Mouse (Mus musculus) intestine, embryonic 14.5 days (tissue): ENCODE results near the gene Arl8a. TPM values are rescaled to one million over a fixed set of nuclear protein-coding genes. Genes with fewer than 3 reads are reported as not detected.
"Not testable (repeated sequence)": the region's sequence is repeated elsewhere in the genome, so short reads cannot be mapped to it uniquely, and the experiment has no call there.

Source experiments
- ATAC-seq: fragments of 200-750 bp; cut with Nextera tagmentation; replicated peaks from 2 replicates; pipeline ENCODE4 v1.8.0; 2017; ENCODE audit warnings: low read depth, moderate number of reproducible peaks, moderate TSS enrichment, moderate library complexity; ENCODE audit not compliant: low FRiP score, low TSS enrichment
- DNase-seq: peaks from one replicate; pipeline ENCODE4 v3.0.0-alpha.2; 2018; ENCODE audit warnings: low spot score
- H3K27ac ChIP-seq: fragments of 300-500 bp; sonication (generic); 2 replicates; pipeline ENCODE4 v1.5.1; 2014; ENCODE audit warnings: low read depth, mild to moderate bottlenecking, control low read depth
- H3K27me3 ChIP-seq: fragments of 300-500 bp; sonication (generic); replicated peaks from 2 replicates; pipeline ENCODE4 v1.6.1; 2014; ENCODE audit warnings: low read length, control low read depth; ENCODE audit not compliant: control insufficient read depth, insufficient read depth
- H3K36me3 ChIP-seq: fragments of 300-500 bp; sonication (generic); 2 replicates; pipeline ENCODE4 v1.6.1; 2014; ENCODE audit warnings: low read length, control low read depth; ENCODE audit not compliant: control insufficient read depth, insufficient read depth
- H3K4me1 ChIP-seq: fragments of 300-500 bp; sonication (generic); replicated peaks from 2 replicates; pipeline ENCODE4 v1.6.1; 2014; ENCODE audit warnings: low read length, control low read depth, mixed read lengths; ENCODE audit not compliant: control insufficient read depth, insufficient read depth
- H3K4me2 ChIP-seq: fragments of 300-500 bp; sonication (generic); 2 replicates; pipeline ENCODE4 v1.6.1; 2014; ENCODE audit warnings: low read length
- H3K4me3 ChIP-seq: fragments of 300-500 bp; sonication (generic); 2 replicates; pipeline ENCODE4 v1.5.1; 2014; ENCODE audit warnings: low read depth, low read length, control low read depth, mixed read lengths
- H3K9ac ChIP-seq: fragments of 300-500 bp; sonication (generic); 2 replicates; pipeline ENCODE4 v1.6.1; 2014; ENCODE audit warnings: mild to moderate bottlenecking, low read length
- H3K9me3 ChIP-seq: fragments of 300-500 bp; sonication (generic); 2 replicates; pipeline ENCODE4 v1.6.1; 2016; ENCODE audit warnings: low read length, control low read depth; ENCODE audit not compliant: control insufficient read depth
- WGBS: fragments of 180-500 bp; shearing (Covaris S2); extraction: QIAGEN DNeasy Blood & Tissue Kit; methylation state at CpG from one replicate; pipeline ENCODE4 v1.1.7; 2014; 5-methylcytosine and 5-hydroxymethylcytosine counted together
- polyA plus RNA-seq: library from polyadenylated mRNA; unstranded; fragments of >200 nt; fragmentation: Nextera tagmentation; extraction: Ambion mirVana; gene quantifications from 2 replicates; pipeline ENCODE4 v1.2.1, GENCODE M21; 2014

Arl8a gene
- polyA plus RNA-seq, 1 experiment from 2014 or later, result 54.2 TPM

DNA sequence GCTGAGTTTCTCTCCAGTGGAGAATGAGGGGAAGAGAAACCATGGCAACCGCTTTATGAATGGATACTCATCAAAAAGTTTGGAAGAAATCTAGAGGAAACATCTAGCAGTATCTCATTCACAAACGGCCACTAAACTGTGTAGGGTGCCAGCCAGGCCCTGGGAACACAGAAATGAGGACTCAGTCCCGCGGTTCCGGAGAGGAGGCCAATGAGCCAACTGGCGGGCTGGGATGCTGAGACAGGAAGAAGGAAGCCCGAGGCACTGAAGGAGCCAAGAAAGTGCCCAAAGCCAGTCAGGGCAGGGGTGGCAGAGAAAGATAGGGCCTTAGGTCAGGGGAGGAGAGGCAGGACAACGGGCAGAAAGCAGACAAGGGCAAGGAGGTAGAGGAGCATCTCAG lies 39.8 kb downstream of the Arl8a start:
- 42% methylated on average over 8 of the region's 8 CpGs for WGBS
- no peaks in the 10 kb centered on the region for H3K27me3 ChIP-seq
- no peak for ATAC-seq

DNA sequence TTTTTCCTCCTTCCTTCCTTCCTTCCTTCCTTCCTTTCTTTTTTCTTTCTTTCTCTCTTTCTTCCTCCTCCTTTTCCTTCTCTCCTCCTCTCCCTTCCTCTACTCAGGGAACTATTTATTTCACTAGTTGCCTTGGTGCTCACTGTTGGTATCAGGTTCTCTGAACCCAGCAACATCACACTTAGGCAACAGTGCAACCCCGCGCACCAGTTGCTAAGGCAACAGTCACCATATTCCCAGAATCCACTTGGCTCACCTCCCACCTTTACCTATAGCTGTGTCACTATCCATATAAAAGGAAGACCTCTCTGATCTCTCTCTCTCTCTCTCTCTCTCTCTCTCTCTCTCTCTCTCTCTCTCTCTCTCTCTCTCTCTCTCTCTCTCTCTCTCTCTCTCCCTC lies 40.4 kb downstream of the Arl8a start:
- not testable (repeated sequence) for H3K36me3 ChIP-seq, ATAC-seq, H3K4me3 ChIP-seq, H3K27me3 ChIP-seq, H3K27ac ChIP-seq, H3K9me3 ChIP-seq, H3K4me2 ChIP-seq, H3K9ac ChIP-seq, H3K4me1 ChIP-seq, DNase-seq
- 34% methylated on average over 2 of the region's 2 CpGs for WGBS

More for the DNA sequence above, 39.8 kb downstream of the Arl8a start:
- no peaks in the 10 kb centered on the region for H3K9me3 ChIP-seq
- no peak overlapping the region for H3K27ac ChIP-seq
- no peak for DNase-seq
- no peak overlapping the region for H3K4me2 ChIP-seq
- no peak overlapping the region for H3K9ac ChIP-seq
- H3K4me3 ChIP-seq, result no peak overlapping the region
- no peaks in the 10 kb centered on the region; the same call in 1 of the 2 replicates for H3K4me1 ChIP-seq
- H3K36me3 ChIP-seq, result no peaks in the 10 kb centered on the region

DNA sequence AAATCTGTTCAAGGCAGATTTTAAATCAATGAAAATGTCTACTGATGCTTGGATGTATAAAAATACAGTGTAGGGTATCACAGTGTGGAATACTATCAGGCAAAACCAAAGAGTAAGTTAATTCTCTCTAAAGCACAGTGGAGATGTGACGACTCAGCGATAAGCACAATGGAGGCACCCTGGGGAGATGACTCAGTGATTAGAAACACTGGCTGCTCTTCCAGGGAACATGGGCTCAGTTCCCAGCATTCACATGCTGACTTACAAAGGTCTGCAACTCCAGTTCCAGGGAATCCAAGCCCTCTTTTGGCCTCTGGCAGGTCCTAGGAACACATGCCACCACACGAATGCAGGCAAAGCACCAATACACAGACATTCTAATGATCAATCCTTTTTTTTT lies 41.6 kb downstream of the Arl8a start:
- H3K27ac ChIP-seq, result no peak overlapping the region
- no peaks in the 10 kb centered on the region for H3K36me3 ChIP-seq
- WGBS, result 46% methylated on average over 3 of the region's 3 CpGs
- H3K4me1 ChIP-seq, result no peaks in the 10 kb centered on the region
- H3K4me2 ChIP-seq, result no peak overlapping the region
- H3K9ac ChIP-seq, result no peak overlapping the region
- no peak for ATAC-seq
- H3K9me3 ChIP-seq, result no peaks in the 10 kb centered on the region
- no peak for DNase-seq
- no peaks in the 10 kb centered on the region for H3K27me3 ChIP-seq
- no peak overlapping the region for H3K4me3 ChIP-seq

DNA sequence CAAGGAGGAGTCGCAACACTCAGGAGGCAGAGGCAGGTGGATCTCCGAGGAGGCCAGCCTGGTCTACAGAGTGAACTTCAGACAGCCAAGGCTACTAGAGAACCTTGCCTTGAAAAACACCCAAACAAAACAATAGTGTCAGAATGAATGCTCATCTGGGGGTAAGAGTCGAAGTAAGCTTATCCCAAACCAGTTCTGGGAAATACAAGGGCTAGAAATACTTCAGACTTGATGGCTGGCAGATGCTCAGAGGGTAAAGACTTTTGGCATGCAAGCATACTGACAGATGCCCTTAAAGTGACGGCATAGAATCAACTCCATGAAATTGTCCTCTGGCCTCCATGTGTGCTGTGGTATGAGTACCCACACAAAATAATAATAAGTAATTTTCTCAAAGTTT lies 42.6 kb downstream of the Arl8a start:
- no peak for ATAC-seq
- Histone ChIP-seq H3K36me3 (no peaks in the 10 kb centered on the region), H3K4me1 (no peaks in the 10 kb centered on the region), H3K4me2 (no peak overlapping the region), H3K27me3 (no peaks in the 10 kb centered on the region), H3K9ac (no peak overlapping the region), H3K4me3 (no peak overlapping the region), H3K27ac (no peak overlapping the region), H3K9me3 (no peaks in the 10 kb centered on the region)
- no peak for DNase-seq
- 91% methylated on average over 4 of the region's 4 CpGs for WGBS

DNA sequence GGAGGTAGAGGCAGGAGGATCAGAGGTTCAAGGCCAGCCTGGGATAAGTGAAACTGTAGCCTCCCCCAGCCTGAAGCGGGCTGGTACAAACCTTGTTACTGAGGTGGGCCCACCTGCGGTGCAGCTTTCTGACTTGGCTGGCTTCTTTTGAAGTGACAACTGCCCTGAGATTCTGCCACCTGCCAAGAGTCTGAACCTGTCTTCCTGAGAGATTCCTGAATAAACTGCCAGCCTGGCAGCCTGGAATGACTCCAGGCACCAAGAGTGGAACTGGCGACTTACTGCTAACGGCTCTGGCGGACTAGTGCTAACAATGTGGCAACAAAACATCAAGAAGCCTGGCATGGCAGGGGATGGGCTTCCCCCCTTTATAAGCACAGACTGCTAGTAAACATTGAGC lies 47.7 kb downstream of the Arl8a start:
- H3K36me3 ChIP-seq, H3K4me3 ChIP-seq, H3K4me1 ChIP-seq, DNase-seq, ATAC-seq, H3K27me3 ChIP-seq, H3K9ac ChIP-seq, H3K4me2 ChIP-seq, H3K27ac ChIP-seq, H3K9me3 ChIP-seq: not testable (repeated sequence)
- WGBS, result 76% methylated on average over 5 of the region's 5 CpGs

DNA sequence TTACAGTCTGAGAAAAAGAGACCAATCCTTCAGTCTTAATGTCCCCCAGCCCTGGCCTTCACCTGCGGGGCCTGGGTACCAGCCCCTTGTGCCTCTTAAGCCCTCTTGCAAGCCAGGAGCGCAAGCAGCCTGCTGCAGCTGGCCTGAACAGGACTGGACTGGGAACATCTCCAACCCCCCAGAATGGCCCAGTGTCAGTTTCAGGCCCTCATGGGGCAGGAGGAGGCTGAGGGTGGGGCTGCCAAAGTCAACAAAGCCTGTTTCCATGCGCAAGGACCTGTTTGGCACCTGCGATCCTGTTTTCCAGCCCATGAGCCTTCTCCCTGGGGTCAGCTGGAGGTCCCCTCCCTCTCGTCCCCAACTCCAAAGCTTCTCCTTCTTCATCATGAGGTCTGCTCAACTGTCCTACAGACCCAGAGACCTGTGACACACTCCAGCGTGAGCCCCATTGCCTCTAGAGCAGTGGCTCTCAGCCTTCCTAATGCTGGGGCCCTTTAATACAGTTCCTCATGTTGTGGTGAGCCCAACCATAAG lies 49.4 kb downstream of the Arl8a start:
- H3K9ac ChIP-seq, result no peak overlapping the region
- 74% methylated on average over 6 of the region's 6 CpGs for WGBS
- no peak for DNase-seq
- no peak overlapping the region for H3K27ac ChIP-seq
- H3K4me1 ChIP-seq, result peaks cover 5% of the 10 kb centered on the region; the same call in 1 of the 2 replicates
- H3K36me3 ChIP-seq, result no peaks in the 10 kb centered on the region
- H3K4me3 ChIP-seq, result no peak overlapping the region
- no peaks in the 10 kb centered on the region for H3K27me3 ChIP-seq
- H3K4me2 ChIP-seq, result no peak overlapping the region
- H3K9me3 ChIP-seq, result no peaks in the 10 kb centered on the region
- ATAC-seq, result no peak

DNA sequence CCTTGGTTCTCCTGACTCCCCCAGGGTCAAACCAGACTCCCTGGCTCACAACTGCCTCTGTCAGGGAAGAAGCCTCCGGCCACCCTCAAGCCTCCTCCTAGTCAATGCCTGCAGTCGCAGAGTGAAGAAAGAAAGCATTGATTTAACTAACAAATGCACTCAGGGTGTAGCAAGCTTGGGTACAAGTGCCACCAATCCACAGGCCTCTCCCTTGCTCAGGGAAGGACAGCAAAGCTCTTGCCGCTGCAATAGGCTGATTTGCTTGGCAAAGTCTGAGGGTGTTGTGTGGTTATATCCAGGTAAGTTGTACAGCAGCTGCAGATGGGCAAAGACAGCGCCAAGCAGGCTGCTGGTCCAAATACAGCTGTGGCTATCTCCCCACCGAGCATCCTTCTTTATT lies 51.8 kb downstream of the Arl8a start:
- Histone ChIP-seq H3K27ac (peak overlapping the region; percentile 84), H3K4me3 (no peak overlapping the region), H3K27me3 (no peaks in the 10 kb centered on the region), H3K4me1 (peaks cover 5% of the 10 kb centered on the region; the same call in 1 of the 2 replicates), H3K9ac (no peak overlapping the region), H3K36me3 (no peaks in the 10 kb centered on the region), H3K9me3 (no peaks in the 10 kb centered on the region), H3K4me2 (peak overlapping the region; percentile 21; the same call in 1 of the 2 replicates)
- DNase-seq (no peak), ATAC-seq (no peak)
- 38% methylated on average over 5 of the region's 5 CpGs for WGBS

DNA sequence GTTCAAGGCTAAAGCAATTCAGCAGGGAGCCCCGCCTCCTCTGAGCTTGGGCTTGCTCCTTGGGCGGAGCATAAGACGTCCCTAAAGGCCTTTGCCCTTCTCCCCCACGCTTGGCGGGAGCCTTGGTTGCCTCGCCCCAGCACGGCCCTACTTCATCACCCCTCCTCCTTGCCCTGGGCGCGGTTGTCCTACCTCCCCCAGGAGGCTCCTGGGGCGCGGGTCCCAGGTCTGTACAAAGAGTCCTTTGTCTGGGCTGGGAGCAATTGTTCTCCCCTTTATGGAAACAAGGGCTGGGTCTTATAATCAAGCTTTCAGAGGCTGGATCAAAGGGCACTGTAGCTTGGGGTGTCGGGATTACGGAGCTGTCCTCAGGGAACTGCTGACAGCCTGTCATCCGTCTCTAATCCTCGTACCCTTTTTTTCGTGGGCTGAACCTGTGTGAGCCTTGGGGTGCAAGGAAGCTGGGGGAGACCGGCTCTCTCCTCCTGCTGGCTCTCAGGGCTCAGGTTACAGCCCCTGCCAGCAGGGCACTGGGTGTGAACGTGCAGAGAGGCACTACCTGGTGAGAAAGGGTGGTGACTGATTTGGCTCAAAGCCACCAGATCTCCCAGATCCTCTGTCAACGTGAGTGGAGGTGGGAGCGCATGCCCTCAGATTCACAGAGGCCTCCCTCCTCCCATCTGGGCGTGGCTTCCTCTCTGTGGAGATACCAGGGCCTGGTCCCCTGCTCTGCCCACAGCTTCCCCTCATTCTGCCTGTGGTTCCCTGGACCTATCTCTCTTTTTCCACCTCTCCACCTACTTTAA lies 52.6 kb downstream of the Arl8a start:
- Histone ChIP-seq H3K9me3 (no peaks in the 10 kb centered on the region), H3K27me3 (no peaks in the 10 kb centered on the region), H3K36me3 (no peaks in the 10 kb centered on the region), H3K9ac (peak overlapping the region; percentile 11; the same call in 1 of the 2 replicates), H3K4me3 (no peak overlapping the region), H3K4me1 (peaks cover 5% of the 10 kb centered on the region; the same call in 1 of the 2 replicates), H3K27ac (peak overlapping the region; percentile 84), H3K4me2 (peak overlapping the region; percentile 21)
- peak; percentile 83 for DNase-seq
- 5% methylated on average over 21 of the region's 21 CpGs for WGBS
- ATAC-seq, result peak; percentile 96

DNA sequence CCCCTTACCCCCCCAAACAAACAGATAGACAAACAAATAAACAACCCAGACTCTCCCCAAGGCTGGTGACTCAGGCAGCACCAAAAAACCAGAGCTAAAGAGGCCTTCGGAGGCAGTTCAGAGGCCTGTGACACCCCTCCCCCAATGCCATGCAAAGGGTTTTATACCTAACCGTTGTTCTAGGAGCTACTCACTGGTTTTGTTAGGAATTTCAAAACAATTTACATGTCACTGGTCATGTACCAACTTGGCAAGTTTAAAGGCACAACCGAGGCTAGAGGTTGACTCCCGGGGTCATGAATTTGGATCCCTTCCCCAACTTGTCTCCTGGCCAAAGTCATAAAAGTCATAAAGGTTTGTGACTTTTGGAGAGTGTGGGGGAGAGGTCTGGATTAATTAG lies 53.8 kb downstream of the Arl8a start:
- WGBS, result 64% methylated on average over 4 of the region's 4 CpGs
- Histone ChIP-seq H3K9ac (no peak overlapping the region), H3K4me2 (no peak overlapping the region), H3K27ac (peak overlapping the region; percentile 84; the same call in 1 of the 2 replicates), H3K4me1 (peaks cover 5% of the 10 kb centered on the region; the same call in 1 of the 2 replicates), H3K9me3 (no peaks in the 10 kb centered on the region), H3K27me3 (no peaks in the 10 kb centered on the region), H3K4me3 (no peak overlapping the region), H3K36me3 (no peaks in the 10 kb centered on the region)
- DNase-seq (no peak), ATAC-seq (no peak)
